15 mouse cellular contexts compared by ENCODE assay signal in genomic region chr12:28622167-28622532, GRCm38 (mm10). TPM values are rescaled to one million over a fixed set of nuclear protein-coding genes. Genes with fewer than 3 reads are reported as not detected.
DNase-seq lines count a peak whose midpoint lies in the region; ATAC-seq lines count a peak whose summit lies in the region.
"Had no signal": no experiment of that assay in that cellular context is flagged by ENCODE, and none has a peak within 500 bp of the region (broad histone marks: within the 10 kb centered on the region; RNA-seq: fewer than 3 reads in every experiment).

No protein-coding gene starts in this region.

- WGBS in embryonic facial prominence, embryonic 14.5 days: 51% methylated on average over 5 of the region's 5 CpGs
- WGBS in embryonic facial prominence, embryonic 10.5 days: 64% methylated on average over 5 of the region's 5 CpGs

- no peak overlapping the region for H3K27ac ChIP-seq in embryonic facial prominence, embryonic 14.5 days (replicated peaks; ENCODE audit: low read depth, low read length)
- no peak overlapping the region for H3K27ac ChIP-seq in embryonic facial prominence, embryonic 10.5 days (replicated peaks)
- H3K27ac ChIP-seq: hindbrain, embryonic 15.5 days; midbrain, embryonic 12.5 days; neural tube, embryonic 13.5 days had no signal

- DNase-seq in embryonic facial prominence, embryonic 14.5 days (ENCODE audit: low spot score): peak; percentile 48
- no peak for DNase-seq in embryonic facial prominence, embryonic 10.5 days (ENCODE audit: low spot score)
- DNase-seq in layer of hippocampus, adult 18-20 months (ENCODE audit: low spot score in 2 of 2): peak; percentile 47 to 51
- DNase-seq in layer of hippocampus, adult 9-10 months (ENCODE audit: low spot score): no peak
- peak; percentile 56 for DNase-seq in testis, postnatal 10 days (ENCODE audit: low spot score)
- DNase-seq in testis, postnatal 14 days (ENCODE audit: low spot score): no peak
- DNase-seq in thymus, postnatal 14 days: no peak
- DNase-seq in cerebellum, adult 8-10 months: no peak
- DNase-seq: adrenal gland, postnatal 14 days; cerebellum, postnatal 36 days had no signal

- ATAC-seq in embryonic facial prominence, embryonic 14.5 days (ENCODE audit: low read depth): no peak

- H3K9me3 ChIP-seq in embryonic facial prominence, embryonic 14.5 days (ENCODE audit: control insufficient read depth, low read length): no peaks in the 10 kb centered on the region
- no peaks in the 10 kb centered on the region for H3K9me3 ChIP-seq in embryonic facial prominence, embryonic 10.5 days
- H3K9me3 ChIP-seq: hindbrain, embryonic 15.5 days; midbrain, embryonic 12.5 days; neural tube, embryonic 13.5 days had no signal

- no peak overlapping the region for H3K4me3 ChIP-seq in embryonic facial prominence, embryonic 14.5 days (ENCODE audit: low read depth, low read length)
- no peak overlapping the region for H3K4me3 ChIP-seq in embryonic facial prominence, embryonic 10.5 days
- H3K4me3 ChIP-seq: erythroblast, embryonic 14.5 days; hindbrain, embryonic 15.5 days; midbrain, embryonic 12.5 days; neural tube, embryonic 13.5 days had no signal

- no peaks in the 10 kb centered on the region for H3K36me3 ChIP-seq in embryonic facial prominence, embryonic 14.5 days (ENCODE audit: control insufficient read depth, insufficient read depth, low read length)
- H3K36me3 ChIP-seq in embryonic facial prominence, embryonic 10.5 days (replicated peaks): no peaks in the 10 kb centered on the region
- H3K36me3 ChIP-seq: hindbrain, embryonic 15.5 days; midbrain, embryonic 12.5 days; neural tube, embryonic 13.5 days had no signal

- H3K27me3 ChIP-seq in embryonic facial prominence, embryonic 14.5 days (replicated peaks; ENCODE audit: control insufficient read depth, insufficient read depth, low read length): no peaks in the 10 kb centered on the region
- H3K27me3 ChIP-seq in embryonic facial prominence, embryonic 10.5 days (replicated peaks; ENCODE audit: low read depth, poor library complexity, severe bottlenecking): no peaks in the 10 kb centered on the region
- H3K27me3 ChIP-seq: hindbrain, embryonic 15.5 days; midbrain, embryonic 12.5 days; neural tube, embryonic 13.5 days had no signal

- H3K4me2 ChIP-seq in embryonic facial prominence, embryonic 14.5 days (ENCODE audit: low read depth, low read length): no peak overlapping the region
- H3K4me2 ChIP-seq: hindbrain, embryonic 15.5 days; midbrain, embryonic 12.5 days; neural tube, embryonic 13.5 days had no signal

- no peak overlapping the region for H3K9ac ChIP-seq in embryonic facial prominence, embryonic 14.5 days (ENCODE audit: low read depth, low read length)
- H3K9ac ChIP-seq: hindbrain, embryonic 15.5 days; midbrain, embryonic 12.5 days; neural tube, embryonic 13.5 days had no signal

- 0 out of 2 replicates have a peak, but pooled peaks cover 5% of the 10 kb centered on the region for H3K4me1 ChIP-seq in embryonic facial prominence, embryonic 14.5 days (ENCODE audit: control insufficient read depth, insufficient read depth, low read length)
- H3K4me1 ChIP-seq in embryonic facial prominence, embryonic 10.5 days: peaks cover 15% of the 10 kb centered on the region

RNA-seq across cellular contexts. Expression of gene Colec11, which starts 1.0 kb away (rescaled TPM):
- polyA plus RNA-seq in embryonic facial prominence, embryonic 14.5 days (2014; fragmentation: Nextera tagmentation; extraction: Ambion mirVana): 0.56 and 0.78 TPM in 2 replicates
- 0.10 and 0.31 TPM in 2 replicates for polyA plus RNA-seq in embryonic facial prominence, embryonic 10.5 days (2016; fragmentation: Nextera tagmentation; extraction: Ambion mirVana)
- total RNA-seq in layer of hippocampus, adult 18-20 months (2021): under 1 TPM; 0.46 to 0.94 TPM
- polyA plus RNA-seq: erythroblast, embryonic 14.5 days had no signal

RNA-seq across cellular contexts. Expression of gene Rps7, which starts 13.6 kb away (rescaled TPM):
- polyA plus RNA-seq in embryonic facial prominence, embryonic 14.5 days (2014; fragmentation: Nextera tagmentation; extraction: Ambion mirVana): 941 and 979 TPM in 2 replicates
- polyA plus RNA-seq in embryonic facial prominence, embryonic 10.5 days (2016; fragmentation: Nextera tagmentation; extraction: Ambion mirVana): 685 and 712 TPM in 2 replicates
- 100 to 1,000 TPM; 303 to 306 TPM for total RNA-seq in layer of hippocampus, adult 18-20 months (2021)

RNA-seq across cellular contexts. Expression of gene Rnaseh1, which starts 27.3 kb away (rescaled TPM):
- polyA plus RNA-seq in embryonic facial prominence, embryonic 14.5 days (2014; fragmentation: Nextera tagmentation; extraction: Ambion mirVana): 24.0 and 24.2 TPM in 2 replicates
- polyA plus RNA-seq in embryonic facial prominence, embryonic 10.5 days (2016; fragmentation: Nextera tagmentation; extraction: Ambion mirVana): 34.3 and 35.1 TPM in 2 replicates
- 10 to 100 TPM; 13.7 to 14.0 TPM for total RNA-seq in layer of hippocampus, adult 18-20 months (2021)

RNA-seq across cellular contexts. Expression of gene Allc, which starts 39.8 kb away (rescaled TPM):
- not detected in 2 replicates for polyA plus RNA-seq in embryonic facial prominence, embryonic 14.5 days (2014; fragmentation: Nextera tagmentation; extraction: Ambion mirVana)
- not detected in 2 replicates for polyA plus RNA-seq in embryonic facial prominence, embryonic 10.5 days (2016; fragmentation: Nextera tagmentation; extraction: Ambion mirVana)
- under 1 TPM; 0.52 to 0.56 TPM for total RNA-seq in layer of hippocampus, adult 18-20 months (2021)
- total RNA-seq: adrenal gland, postnatal 14 days; gastrocnemius, adult 8-10 months had no signal
- polyA plus RNA-seq: erythroblast, embryonic 14.5 days; hindbrain, embryonic 15.5 days; midbrain, embryonic 12.5 days had no signal

RNA-seq across cellular contexts. Expression of gene Adi1, which starts 52.9 kb away (rescaled TPM):
- polyA plus RNA-seq in embryonic facial prominence, embryonic 14.5 days (2014; fragmentation: Nextera tagmentation; extraction: Ambion mirVana): 57.5 and 60.8 TPM in 2 replicates
- 56.9 and 62.2 TPM in 2 replicates for polyA plus RNA-seq in embryonic facial prominence, embryonic 10.5 days (2016; fragmentation: Nextera tagmentation; extraction: Ambion mirVana)
- total RNA-seq in layer of hippocampus, adult 18-20 months (2021): 10 to 100 TPM; 41.9 to 44.4 TPM

Comparison
In these comparisons a context has a peak if more than half of its experiments do, and no peak if none do; other contexts are left out.
1. DNase-seq: peak in embryonic facial prominence, embryonic 14.5 days (single experiment), layer of hippocampus, adult 18-20 months (2 of 2) and testis, postnatal 10 days (single experiment); none in embryonic facial prominence, embryonic 10.5 days (single experiment), layer of hippocampus, adult 9-10 months (single experiment), testis, postnatal 14 days (single experiment), thymus, postnatal 14 days (single experiment) and cerebellum, adult 8-10 months (single experiment).